Mouse (Mus musculus) thymus, adult 2 months (tissue): Measurements from ENCODE around the gene Rhbdl3.

Experiments used
- CTCF ChIP-seq: fragments of 200-500 bp; IDR thresholded peaks from 2 replicates; pipeline ENCODE4 v1.5.1; 2012; ENCODE audit warnings: mild to moderate bottlenecking, control low read depth, low read length, moderate library complexity, borderline replicate concordance; ENCODE audit not compliant: control insufficient read depth, poor library complexity, insufficient read depth; ENCODE audit errors: extremely low read depth
- POLR2A ChIP-seq: fragments of 200-500 bp; IDR thresholded peaks from 2 replicates; pipeline ENCODE4 v1.6.1; 2012; ENCODE audit warnings: mild to moderate bottlenecking, low read length, control low read depth, moderate library complexity; ENCODE audit not compliant: control insufficient read depth, poor library complexity, insufficient read depth; ENCODE audit errors: extremely low read depth

- TF ChIP-seq CTCF (no peak), POLR2A (no peak)
Measured at GRCm38 (mm10) chr11:80312049-80312448, 11.3 kb downstream of the Rhbdl3 start.
